Mouse (Mus musculus) testis, adult 2 months (tissue): ENCODE measurements around the gene Pgpep1. TPM values are rescaled to one million over a fixed set of nuclear protein-coding genes. Genes with fewer than 3 reads are reported as not detected.

ENCODE experiments used
- H3K27ac ChIP-seq: fragments of 200-500 bp; 2 replicates; pipeline ENCODE4 v1.5.1; 2012; ENCODE audit warnings: low read depth, low read length; ENCODE audit not compliant: control insufficient read depth, insufficient read depth
- H3K27me3 ChIP-seq: fragments of 200-500 bp; 2 replicates; pipeline ENCODE4 v1.6.1; 2012; ENCODE audit warnings: mild to moderate bottlenecking, low read length, moderate library complexity; ENCODE audit not compliant: control insufficient read depth, insufficient read depth
- H3K36me3 ChIP-seq: fragments of 200-500 bp; 2 replicates; pipeline ENCODE4 v1.6.1; 2012; ENCODE audit warnings: mild to moderate bottlenecking, low read length; ENCODE audit not compliant: control insufficient read depth, insufficient read depth
- H3K4me1 ChIP-seq: fragments of 200-500 bp; 2 replicates; pipeline ENCODE4 v1.6.1; 2012; ENCODE audit warnings: low read length; ENCODE audit not compliant: control insufficient read depth, insufficient read depth
- H3K4me3 ChIP-seq: fragments of 200-500 bp; 2 replicates; pipeline ENCODE4 v1.5.1; 2012; ENCODE audit warnings: low read depth, mild to moderate bottlenecking, low read length, moderate library complexity, mixed read lengths; ENCODE audit not compliant: control insufficient read depth
- CTCF ChIP-seq: fragments of 200-500 bp; IDR thresholded peaks from 2 replicates; pipeline ENCODE4 v1.5.1; 2012; ENCODE audit warnings: low read depth, mild to moderate bottlenecking, inconsistent platforms, low read length, moderate library complexity; ENCODE audit not compliant: control insufficient read depth, insufficient read depth, insufficient replicate concordance
- POLR2A ChIP-seq: fragments of 200-500 bp; IDR thresholded peaks from 2 replicates; pipeline ENCODE4 v1.6.1; 2012; ENCODE audit warnings: low read depth, mild to moderate bottlenecking, inconsistent platforms, low read length, moderate library complexity; ENCODE audit not compliant: control insufficient read depth
- polyA plus RNA-seq: library from polyadenylated mRNA; depleted of rRNA; stranded (reverse); fragments of >200 nt; gene quantifications from 2 replicates; pipeline ENCODE4 v1.2.3, GENCODE M21; 2012

The Pgpep1 gene
- polyA plus RNA-seq, 1 experiment: 3.7 TPM

DNA sequence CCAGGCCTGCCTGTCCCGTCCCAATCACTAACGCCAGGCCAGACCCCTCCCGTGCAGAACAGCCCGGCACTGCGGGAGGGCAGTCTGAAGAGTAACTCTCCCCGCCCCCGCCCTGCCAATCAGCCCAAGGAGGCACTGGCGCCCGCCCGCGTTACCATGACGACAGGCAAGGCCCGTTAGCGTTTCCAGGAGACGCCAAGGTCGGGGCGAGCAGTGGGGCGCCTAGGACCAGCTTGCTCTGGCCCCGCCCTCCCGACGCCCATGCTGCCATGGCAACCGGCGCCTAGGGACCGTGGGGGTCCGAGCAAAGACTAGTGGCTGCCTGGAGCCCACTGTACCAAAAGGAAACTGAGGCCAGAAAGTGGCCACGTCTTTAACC lies 58.9 kb downstream of the Pgpep1 start:
- Histone ChIP-seq H3K4me3 (peak overlapping the region; percentile 11; the same call in 1 of the 2 replicates), H3K4me1 (peaks cover 57% of the 10 kb centered on the region), H3K27ac (no peak overlapping the region), H3K27me3 (no peaks in the 10 kb centered on the region), H3K36me3 (no peaks in the 10 kb centered on the region)
- TF ChIP-seq CTCF (no peak), POLR2A (no peak)

DNA sequence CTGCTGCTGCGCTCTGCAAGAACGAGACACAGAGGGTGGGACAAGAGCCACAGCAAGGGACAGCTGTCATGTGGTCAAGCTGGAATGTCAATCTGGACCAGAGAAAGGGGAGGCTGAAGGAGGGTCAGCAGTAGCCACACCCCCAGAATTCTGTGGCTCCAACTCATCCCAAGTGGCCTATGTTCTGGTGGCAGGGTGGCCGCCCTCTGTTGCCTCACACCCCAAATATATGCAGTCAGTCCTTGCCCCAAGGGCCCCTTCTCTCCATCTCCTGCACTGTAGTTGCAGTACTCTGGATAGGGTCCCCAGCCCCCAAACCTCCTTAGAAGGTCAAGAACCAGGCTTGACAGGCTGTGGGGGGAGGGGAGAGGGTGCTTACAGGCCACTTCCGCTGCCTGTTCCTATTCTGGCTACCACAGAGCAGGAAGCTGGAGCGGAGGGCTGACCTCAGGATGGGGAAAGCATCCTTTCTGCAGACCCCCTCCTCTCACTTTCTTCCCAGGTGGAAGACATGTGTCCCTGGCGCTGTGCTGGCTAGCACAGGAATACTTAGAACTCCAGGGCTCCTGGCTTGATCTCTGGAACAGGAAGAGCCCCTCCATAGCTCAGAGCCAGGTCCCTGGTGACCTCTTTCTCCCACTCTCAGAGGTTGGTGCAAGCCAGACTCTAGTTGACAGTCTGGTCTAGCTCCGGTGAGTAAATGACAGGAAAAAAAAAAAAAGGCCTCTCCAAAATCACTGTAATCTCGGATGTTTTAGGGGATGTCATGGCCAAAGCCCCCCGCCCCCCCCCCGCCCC lies 59.5 kb downstream of the Pgpep1 start:
- H3K4me3 ChIP-seq: no peak overlapping the region
- no peak overlapping the region for H3K27ac ChIP-seq
- H3K4me1 ChIP-seq: peaks cover 63% of the 10 kb centered on the region
- H3K36me3 ChIP-seq: no peaks in the 10 kb centered on the region
- TF ChIP-seq POLR2A: no peak
- H3K27me3 ChIP-seq: no peaks in the 10 kb centered on the region

- no peaks in the 10 kb centered on the region for H3K36me3 ChIP-seq
- H3K4me3 ChIP-seq: no peak overlapping the region
- no peak overlapping the region for H3K27ac ChIP-seq
- H3K27me3 ChIP-seq: no peaks in the 10 kb centered on the region
- TF ChIP-seq CTCF: no peak
- TF ChIP-seq POLR2A: no peak
- H3K4me1 ChIP-seq: peaks cover 71% of the 10 kb centered on the region
Observed at GRCm38 (mm10) chr8:70599507-70600290, 60.5 kb downstream of the Pgpep1 start.

- no peaks in the 10 kb centered on the region for H3K27me3 ChIP-seq
- TF ChIP-seq CTCF (no peak), POLR2A (no peak)
- H3K36me3 ChIP-seq: no peaks in the 10 kb centered on the region
- H3K4me3 ChIP-seq: peak overlapping the region; percentile 50
- H3K4me1 ChIP-seq: peaks cover 72% of the 10 kb centered on the region
- no peak overlapping the region for H3K27ac ChIP-seq
Observed at GRCm38 (mm10) chr8:70598722-70599121, 61.5 kb downstream of the Pgpep1 start.

DNA sequence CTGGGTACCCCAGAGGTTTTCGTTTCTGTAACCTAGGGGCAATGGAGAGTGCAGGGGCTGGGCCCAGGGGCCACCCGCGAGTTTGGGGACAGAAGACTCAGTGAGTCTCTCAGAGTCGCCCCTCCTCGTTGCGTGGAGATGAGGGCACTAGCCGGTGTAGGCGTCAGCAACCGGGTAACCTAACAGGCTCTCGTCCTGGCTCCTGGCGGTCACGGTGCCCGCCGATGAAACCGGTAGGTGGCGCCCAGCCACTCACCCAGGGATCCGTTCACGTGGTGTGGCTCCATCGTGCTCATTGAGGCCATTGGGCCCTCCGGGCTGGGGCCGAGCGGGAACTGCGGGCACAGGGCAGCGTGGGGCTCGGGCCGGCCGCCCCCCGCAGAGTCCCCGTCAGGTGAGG lies 61.9 kb downstream of the Pgpep1 start:
- Histone ChIP-seq H3K36me3 (no peaks in the 10 kb centered on the region), H3K4me1 (peaks cover 76% of the 10 kb centered on the region), H3K27me3 (no peaks in the 10 kb centered on the region), H3K27ac (peak overlapping the region; percentile 26; the same call in 1 of the 2 replicates), H3K4me3 (peak overlapping the region; percentile 50)
- TF ChIP-seq POLR2A: no peak
- peak; percentile 55; the same call in 1 of the 2 replicates for TF ChIP-seq CTCF

DNA sequence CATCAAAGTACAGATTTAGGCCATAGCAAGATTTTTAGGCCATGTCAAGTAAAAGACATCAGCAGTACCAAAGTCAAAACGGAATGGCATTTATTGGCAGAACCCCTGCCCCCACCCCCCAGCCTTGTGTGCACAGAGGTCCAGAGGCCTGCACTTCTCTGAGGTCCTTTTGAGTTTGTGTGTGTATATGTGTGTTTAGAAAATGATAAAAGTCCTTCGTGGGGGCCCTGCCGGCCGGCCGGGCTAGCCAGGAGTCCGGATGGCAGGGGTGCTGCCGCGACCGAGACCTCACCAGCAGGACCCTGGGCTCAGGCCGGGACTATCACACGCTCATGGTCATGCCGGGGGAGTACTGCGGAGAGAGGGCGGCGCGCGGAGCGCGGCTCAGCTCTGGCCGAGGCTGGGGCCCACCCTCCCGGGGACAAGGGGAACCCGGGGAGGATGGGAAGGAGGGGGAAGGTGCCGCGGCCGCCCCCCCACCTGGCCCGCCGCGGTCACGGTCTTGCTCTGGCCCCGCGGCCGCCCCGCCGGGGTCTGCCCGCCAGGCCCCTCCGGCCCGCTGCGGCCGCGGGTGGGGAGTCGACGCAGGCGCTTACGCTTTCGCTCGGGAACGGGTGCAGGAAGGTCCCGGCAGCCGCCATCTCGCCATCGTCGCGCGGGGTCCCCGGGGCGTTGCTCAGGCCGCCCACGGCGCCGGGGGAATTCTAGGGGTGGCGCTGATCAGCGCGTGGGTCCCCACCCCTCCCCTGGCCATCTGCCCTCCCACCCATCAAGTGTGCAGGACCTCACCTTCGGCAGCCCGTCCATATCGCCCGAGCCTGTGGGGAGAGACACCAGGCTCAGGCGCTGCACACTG lies 62.5 kb downstream of the Pgpep1 start:
- Histone ChIP-seq H3K36me3 (no peaks in the 10 kb centered on the region), H3K27ac (peak overlapping the region; percentile 26; the same call in 1 of the 2 replicates), H3K4me3 (peak overlapping the region; percentile 50), H3K27me3 (no peaks in the 10 kb centered on the region), H3K4me1 (peaks cover 82% of the 10 kb centered on the region)
- no peak for TF ChIP-seq POLR2A
- TF ChIP-seq CTCF: no peak
